Mouse (Mus musculus) heart, adult 9 months (tissue): ENCODE data around the gene Ak2.

ENCODE experiments used
- DNase-seq, 2 experiments: peaks; one replicate each; pipeline ENCODE4 v3.0.0; 2022; ENCODE audit warnings: low spot score in 2 of 2

The Ak2 gene

GRCm38 (mm10) chr4:128991500-128992008 is at the start of gene Ak2:
Ak2 (plus strand) TSS chr4:128991958.
- DNase-seq: no peak

DNA sequence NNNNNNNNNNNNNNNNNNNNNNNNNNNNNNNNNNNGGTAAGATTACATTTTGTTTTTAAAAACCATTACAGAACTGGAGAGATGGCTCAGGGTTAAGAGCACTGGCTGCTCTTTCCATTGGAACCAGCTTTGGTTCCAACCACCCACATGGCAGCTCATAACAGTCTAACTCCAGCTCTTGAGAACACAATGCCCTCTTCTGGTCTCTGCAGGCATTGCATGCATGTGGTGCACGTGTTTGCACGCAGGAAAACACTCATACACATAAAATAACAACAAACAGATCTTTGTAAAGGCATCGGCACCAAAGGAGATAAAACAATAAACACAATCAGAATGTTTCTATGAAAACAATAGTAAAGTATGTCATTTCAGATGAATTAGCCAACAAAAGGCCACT is 49.4 kb upstream of the Ak2 start:
- DNase-seq: no peak

- DNase-seq: no peak
Measured at GRCm38 (mm10) chr4:128946736-128947135, 45.0 kb upstream of the Ak2 start.

GRCm38 (mm10) chr4:128947326-128947933 is 44.3 kb upstream of the Ak2 start:
- no peak for DNase-seq

- no peak for DNase-seq
Measured at GRCm38 (mm10) chr4:128948137-128948674, 43.6 kb upstream of the Ak2 start.

- no peak for DNase-seq
Measured at GRCm38 (mm10) chr4:128949470-128950005, 42.2 kb upstream of the Ak2 start.

DNA sequence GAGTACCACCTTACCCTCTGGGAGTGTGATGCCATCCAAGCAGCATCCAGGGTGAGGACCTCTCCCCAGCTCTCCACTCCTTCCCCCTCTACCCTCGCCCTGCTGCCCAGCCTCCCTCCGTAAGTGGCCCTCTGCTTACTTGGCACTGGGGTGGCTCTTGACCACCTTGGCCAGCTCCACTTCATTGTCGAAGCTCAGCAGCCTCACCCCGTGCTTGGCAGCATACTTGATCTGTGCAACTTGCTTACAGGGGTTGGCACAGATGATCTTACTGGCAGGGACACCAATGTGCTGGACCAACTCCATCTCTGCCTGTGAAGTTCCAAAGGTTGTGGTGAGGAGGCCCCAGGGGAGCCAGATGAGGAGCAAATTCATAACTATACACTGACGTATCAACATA is 41.3 kb upstream of the Ak2 start:
- DNase-seq: peak in 1 of 2 experiments; percentile 27

- DNase-seq: no peak
Measured at GRCm38 (mm10) chr4:128953851-128954250, 37.9 kb upstream of the Ak2 start.

DNA sequence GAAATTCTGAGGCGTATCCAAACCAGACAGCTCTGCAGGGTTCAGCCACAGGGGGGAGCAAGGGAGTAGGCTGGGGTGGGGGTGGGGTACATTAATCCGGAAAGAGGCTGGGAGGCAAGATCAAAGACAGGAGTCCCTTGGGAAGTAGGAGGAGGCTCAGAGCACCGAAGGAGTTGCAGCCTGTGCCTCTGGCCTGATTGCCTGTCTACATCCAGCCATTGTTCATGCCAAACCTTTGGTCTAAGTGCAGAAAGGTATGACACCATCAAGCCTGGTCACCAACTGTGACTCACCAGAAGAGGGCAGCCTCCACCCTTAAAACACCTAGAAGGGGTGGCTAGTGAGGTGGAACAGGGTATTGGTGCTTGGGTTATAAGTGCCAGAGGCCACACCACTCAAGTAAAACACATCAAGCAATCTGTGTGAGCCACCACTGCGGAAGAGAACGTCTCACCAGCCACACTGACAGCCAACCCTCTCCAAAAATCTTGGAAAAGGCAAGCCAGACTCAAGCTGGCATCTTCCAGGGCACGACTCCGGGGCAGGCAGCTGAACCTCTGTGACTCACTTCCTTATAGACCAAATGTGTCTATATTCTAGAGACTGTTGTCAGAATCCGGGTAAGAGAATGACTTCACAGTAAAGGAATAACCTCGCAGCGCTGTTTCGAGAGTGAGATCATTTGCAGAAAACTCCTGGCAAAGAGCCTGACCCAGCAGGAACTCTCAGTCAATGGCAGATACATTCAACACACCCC is 34.4 kb upstream of the Ak2 start:
- no peak for DNase-seq

GRCm38 (mm10) chr4:128958156-128958555 is 33.6 kb upstream of the Ak2 start:
- no peak for DNase-seq

- DNase-seq: no peak
Measured at GRCm38 (mm10) chr4:128958849-128959248, 32.9 kb upstream of the Ak2 start.

GRCm38 (mm10) chr4:128959676-128960075 is 32.1 kb upstream of the Ak2 start:
- no peak for DNase-seq

- DNase-seq: no peak
Measured at GRCm38 (mm10) chr4:128961301-128962028, 30.3 kb upstream of the Ak2 start.

DNA sequence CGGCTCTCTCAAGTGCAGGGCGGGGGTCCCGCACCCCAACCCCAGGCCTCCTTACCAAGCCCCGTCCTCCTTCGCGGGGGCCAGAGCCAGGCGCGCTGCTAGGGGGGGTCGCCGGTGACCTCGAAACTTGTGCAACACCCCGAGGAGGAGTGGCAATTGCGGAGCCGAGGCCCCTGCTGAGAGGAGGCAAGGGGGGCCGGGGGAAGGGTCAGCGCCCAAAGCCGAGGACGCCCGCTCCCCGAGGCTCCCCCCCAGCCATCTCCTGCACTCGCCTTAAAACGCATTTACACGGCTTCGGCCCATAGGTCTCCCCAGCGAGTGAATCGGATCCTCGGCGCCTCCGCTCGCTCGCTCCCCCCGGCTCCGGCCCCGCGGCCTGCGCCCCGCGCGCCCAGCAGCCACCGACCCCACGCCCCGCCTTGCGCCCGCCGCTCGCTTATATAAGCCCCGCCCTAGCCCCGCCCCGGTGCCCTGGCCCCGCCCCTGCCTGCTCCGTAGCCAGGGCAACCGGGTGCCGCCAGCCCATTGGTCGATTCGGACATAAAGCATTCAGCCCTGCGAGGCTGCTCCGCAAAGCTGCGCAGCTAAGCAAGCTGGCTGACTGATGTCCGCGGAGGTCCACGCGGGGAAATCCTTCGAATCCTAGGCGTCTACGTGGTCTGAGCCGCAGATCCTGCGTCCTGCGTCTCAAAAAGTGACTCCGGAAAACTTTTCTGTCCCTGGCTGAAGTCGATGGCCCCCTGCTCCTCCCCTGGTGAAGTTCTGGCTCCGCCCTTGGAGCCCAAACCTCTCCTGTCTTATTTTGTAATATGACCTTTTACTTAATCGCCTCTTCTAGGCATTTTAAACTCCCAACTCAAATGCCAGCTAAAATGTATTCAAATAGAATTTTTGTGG is 29.5 kb upstream of the Ak2 start, which contains the start of gene Azin2:
Azin2 (minus strand) TSS at position 414 of the 897 bp plus-strand sequence.
- DNase-seq: peak; percentile 92 to 94

GRCm38 (mm10) chr4:128962926-128963290 is 28.9 kb upstream of the Ak2 start:
- no peak for DNase-seq

DNA sequence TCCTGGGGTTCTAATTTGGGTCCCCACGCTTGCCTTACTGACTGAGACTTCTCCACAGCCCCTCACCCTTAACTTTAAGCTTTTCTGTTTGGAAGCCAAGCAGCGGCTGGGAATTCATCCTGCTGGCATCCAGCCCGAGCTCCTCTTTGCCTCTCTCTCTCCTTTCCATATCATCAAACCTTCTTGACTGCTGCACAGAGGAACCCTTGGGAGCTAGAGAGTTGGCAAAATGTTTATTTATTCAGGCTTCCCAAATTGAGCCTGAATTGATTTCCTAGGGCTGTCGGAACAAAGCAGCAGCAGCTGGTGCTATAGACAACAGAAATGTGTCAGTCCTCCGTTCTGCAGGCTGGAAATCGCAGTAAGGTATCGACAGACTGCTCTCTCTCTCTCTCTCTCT is 25.0 kb upstream of the Ak2 start:
- no peak for DNase-seq

DNA sequence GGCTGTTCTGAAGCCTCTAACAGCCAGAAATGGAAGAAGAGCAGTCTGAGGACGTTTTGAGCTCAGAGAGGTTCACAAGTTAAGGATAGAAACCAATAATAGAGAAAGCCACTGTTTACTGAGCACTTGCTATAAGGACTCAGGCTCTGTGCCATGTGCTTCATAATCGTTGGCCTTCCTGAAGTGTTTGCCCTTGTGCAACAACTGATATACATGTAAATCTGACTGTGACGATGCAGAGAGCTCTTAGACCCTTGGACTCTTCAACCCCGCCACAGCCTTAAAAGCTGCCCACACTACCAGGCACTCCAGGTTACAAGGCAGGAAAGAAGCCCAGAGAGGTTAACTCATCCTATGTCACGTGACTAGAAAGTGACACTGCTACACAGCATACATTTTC is 22.7 kb upstream of the Ak2 start:
- no peak for DNase-seq

DNA sequence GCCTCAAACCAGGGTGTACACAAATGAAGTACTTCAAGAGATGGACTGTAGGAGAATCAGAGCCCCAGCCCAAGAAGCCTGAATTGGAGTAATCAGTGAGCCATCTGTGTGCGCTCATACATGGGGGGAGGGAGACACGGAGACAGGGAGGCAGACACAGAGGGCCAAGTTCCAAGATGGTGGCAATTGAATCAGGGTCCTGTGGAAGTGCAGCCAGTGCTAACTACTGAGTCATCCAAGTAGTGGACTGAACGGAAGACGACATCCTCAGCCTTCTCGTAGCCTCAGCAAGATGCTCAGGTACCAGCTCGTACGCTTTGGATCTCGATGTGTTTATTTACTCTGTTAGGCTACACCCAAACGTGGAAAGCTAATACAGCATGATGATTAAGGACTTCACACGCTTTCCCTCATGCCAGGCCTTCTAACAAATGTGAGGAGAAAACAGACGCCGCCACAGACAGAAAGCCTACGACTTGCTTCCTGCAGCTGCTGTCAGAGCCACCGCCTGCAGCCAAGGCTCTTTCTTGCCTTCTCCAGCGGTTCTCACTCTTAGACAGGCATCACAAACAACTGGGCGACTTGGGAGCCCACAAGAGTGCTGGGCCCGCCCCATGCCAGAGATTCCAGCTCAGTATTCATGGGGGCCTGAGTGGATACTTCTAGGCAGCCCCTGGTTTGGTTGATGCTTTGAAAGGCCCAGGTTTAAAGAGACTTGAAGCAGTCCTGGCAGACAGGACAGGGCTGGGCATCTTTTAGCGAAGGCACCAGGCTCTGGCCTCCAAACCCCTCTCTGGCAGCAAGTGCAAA is 21.9 kb upstream of the Ak2 start:
- no peak for DNase-seq

DNA sequence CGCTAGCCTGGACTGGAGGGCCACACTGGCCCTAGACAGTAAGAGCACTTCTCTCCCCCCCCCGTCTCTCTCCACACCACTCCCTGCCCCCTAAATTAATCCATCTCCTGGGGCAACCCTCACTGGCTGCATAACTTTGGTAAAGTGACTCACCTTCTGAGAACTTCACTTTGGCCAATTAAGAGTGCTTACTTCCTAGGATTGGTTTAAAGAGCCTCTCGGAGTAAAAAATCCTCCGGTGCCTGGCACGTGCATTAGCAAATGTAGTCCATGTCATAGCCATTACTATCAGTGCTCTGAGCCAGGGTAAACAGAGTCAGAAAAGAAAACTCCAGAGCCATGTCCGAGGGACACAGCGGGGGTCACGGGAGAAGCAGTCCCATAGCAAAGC is 21.3 kb upstream of the Ak2 start:
- DNase-seq: no peak

GRCm38 (mm10) chr4:128971065-128971694 is 20.6 kb upstream of the Ak2 start:
- peak in 1 of 2 experiments; percentile 68 for DNase-seq
